Mouse (Mus musculus): ENCODE measurements at regions not wholly inside any gene's neighbourhood (a gene's known extent, or its start where the extent isn't known, plus 50 kb on each side); places are given as distances from the start of the nearest gene placed in this dataset.

- DNase-seq (ENCODE audit: low spot score in 2 of 2): no peak
These were observed 269.2 kb downstream of the Agtpbp1 start for GRCm38 (mm10) chr13:59315811-59316210.

GRCm38 (mm10) chr13:59314419-59314818 is 270.6 kb downstream of the Agtpbp1 start:
- peak in 1 of 2 experiments; percentile 18 for DNase-seq (ENCODE audit: low spot score in 2 of 2)

- no peak for DNase-seq (ENCODE audit: low spot score in 2 of 2)
These were observed 271.2 kb downstream of the Agtpbp1 start for GRCm38 (mm10) chr13:59313725-59314330.

- no peak for DNase-seq (ENCODE audit: low spot score in 2 of 2)
These were observed 292.1 kb downstream of the Agtpbp1 start for GRCm38 (mm10) chr13:59292905-59293304.

GRCm38 (mm10) chr13:59289127-59289526 is 295.9 kb downstream of the Agtpbp1 start:
- DNase-seq (ENCODE audit: low spot score in 2 of 2): peak; percentile 20 to 56

GRCm38 (mm10) chr13:59281199-59281598 is 303.8 kb downstream of the Agtpbp1 start:
- no peak for DNase-seq (ENCODE audit: low spot score in 2 of 2)

GRCm38 (mm10) chr13:59279136-59279535 is 305.9 kb downstream of the Agtpbp1 start:
- DNase-seq (ENCODE audit: low spot score in 2 of 2): no peak

GRCm38 (mm10) chr13:59271661-59272060 is 313.4 kb downstream of the Agtpbp1 start:
- no peak for DNase-seq (ENCODE audit: low spot score in 2 of 2)

GRCm38 (mm10) chr13:59266854-59267253 is 318.2 kb downstream of the Agtpbp1 start:
- DNase-seq (ENCODE audit: low spot score in 2 of 2): no peak

GRCm38 (mm10) chr13:59264126-59264525 is 320.9 kb downstream of the Agtpbp1 start:
- DNase-seq (ENCODE audit: low spot score in 2 of 2): no peak

GRCm38 (mm10) chr13:59261924-59262323 is 323.1 kb downstream of the Agtpbp1 start:
- no peak for DNase-seq (ENCODE audit: low spot score in 2 of 2)

- DNase-seq (ENCODE audit: low spot score in 2 of 2): no peak
These were observed 329.1 kb downstream of the Agtpbp1 start for GRCm38 (mm10) chr13:59255798-59256435.

GRCm38 (mm10) chr13:59253667-59254558 is 331.1 kb downstream of the Agtpbp1 start:
- DNase-seq (ENCODE audit: low spot score in 2 of 2): peak in 1 of 2 experiments; percentile 41

GRCm38 (mm10) chr13:59251252-59252006 is 333.6 kb downstream of the Agtpbp1 start:
- DNase-seq (ENCODE audit: low spot score in 2 of 2): peak; percentile 62 to 87

- DNase-seq (ENCODE audit: low spot score in 2 of 2): no peak
These were observed 336.6 kb downstream of the Agtpbp1 start for GRCm38 (mm10) chr13:59248411-59248810.

- no peak for DNase-seq (ENCODE audit: low spot score in 2 of 2)
These were observed 338.0 kb downstream of the Agtpbp1 start for GRCm38 (mm10) chr13:59246984-59247537.

- no peak for DNase-seq (ENCODE audit: low spot score in 2 of 2)
These were observed 339.0 kb downstream of the Agtpbp1 start for GRCm38 (mm10) chr13:59246070-59246469.

GRCm38 (mm10) chr13:59244622-59245021 is 340.4 kb downstream of the Agtpbp1 start:
- DNase-seq (ENCODE audit: low spot score in 2 of 2): no peak

GRCm38 (mm10) chr13:59242671-59243070 is 342.4 kb downstream of the Agtpbp1 start:
- DNase-seq (ENCODE audit: low spot score in 2 of 2): no peak

GRCm38 (mm10) chr13:59238696-59239095 is 346.3 kb downstream of the Agtpbp1 start:
- peak; percentile 68 to 74 for DNase-seq (ENCODE audit: low spot score in 2 of 2)

GRCm38 (mm10) chr13:59235836-59236235 is 349.2 kb downstream of the Agtpbp1 start:
- DNase-seq (ENCODE audit: low spot score in 2 of 2): no peak
